Mouse (Mus musculus) layer of hippocampus, adult 11-12 months (tissue): ENCODE measurements around the gene Tbxa2r.

ENCODE experiments used
- DNase-seq: peaks from one replicate; pipeline ENCODE4 v3.0.0; 2022; ENCODE audit warnings: low spot score

Gene Tbxa2r

DNA sequence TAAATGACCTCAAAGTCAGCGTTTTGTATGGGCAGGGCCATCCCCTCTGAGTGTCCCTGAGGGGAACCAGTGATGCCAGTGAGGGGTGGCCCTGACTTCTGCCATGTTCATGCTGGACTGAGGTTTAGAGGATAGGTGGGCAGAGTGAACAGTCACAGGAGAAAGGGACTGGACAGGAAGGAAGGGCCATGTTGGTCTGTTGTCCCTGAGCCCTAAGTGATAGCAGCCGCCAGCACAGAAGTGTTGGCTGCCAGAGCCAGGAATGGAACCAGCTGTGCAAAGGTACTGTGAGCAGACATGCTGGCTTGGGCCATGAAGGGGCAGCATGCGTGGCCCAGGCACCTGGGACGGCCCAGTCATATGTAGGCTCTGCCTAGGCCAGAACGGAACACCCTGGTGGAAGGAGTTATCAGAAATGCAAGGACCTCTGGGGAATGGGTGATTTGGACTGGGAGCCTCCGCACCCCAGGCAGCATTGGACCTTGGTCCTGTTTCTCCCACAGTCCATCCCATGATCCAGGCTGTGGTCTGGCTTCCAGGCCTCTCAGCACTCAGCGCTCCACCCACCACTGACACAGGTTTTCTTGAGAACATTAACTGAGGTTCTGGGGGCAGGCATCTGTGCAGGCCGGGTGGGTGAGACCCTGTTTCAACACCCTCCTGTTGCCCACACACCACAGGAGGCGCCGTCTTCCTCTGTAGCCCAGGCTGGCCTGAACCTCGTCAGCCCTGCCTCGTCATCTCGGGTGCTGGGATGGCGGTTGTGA is 28.8 kb upstream of the Tbxa2r start:
- no peak for DNase-seq

DNA sequence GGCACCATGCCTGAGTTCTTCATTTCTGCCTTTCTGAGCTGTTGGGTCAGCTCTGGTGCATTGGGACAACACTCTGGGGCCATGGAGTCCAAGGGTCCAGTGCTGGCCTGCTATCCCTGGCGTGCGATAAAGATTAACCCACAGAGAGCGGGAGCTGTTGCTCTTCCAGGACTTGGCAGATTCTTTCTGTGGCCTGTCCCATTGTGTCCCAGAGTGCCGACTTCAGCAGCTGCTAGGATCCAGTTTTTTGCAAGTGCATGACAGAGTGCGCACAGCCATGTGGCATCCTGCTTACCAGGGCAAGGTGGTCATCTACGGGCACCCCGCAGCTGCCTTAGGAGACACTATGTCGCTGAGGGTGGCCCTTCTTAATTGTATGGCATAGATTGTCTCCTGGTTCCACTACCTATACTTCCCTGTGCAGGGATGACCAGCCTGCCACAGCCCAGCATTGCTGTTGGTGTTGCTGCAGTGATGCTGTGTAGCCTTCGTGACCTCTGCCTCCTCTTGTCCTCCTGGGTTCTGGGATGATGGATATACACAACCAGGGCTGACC is 28.1 kb upstream of the Tbxa2r start:
- DNase-seq, result no peak

DNA sequence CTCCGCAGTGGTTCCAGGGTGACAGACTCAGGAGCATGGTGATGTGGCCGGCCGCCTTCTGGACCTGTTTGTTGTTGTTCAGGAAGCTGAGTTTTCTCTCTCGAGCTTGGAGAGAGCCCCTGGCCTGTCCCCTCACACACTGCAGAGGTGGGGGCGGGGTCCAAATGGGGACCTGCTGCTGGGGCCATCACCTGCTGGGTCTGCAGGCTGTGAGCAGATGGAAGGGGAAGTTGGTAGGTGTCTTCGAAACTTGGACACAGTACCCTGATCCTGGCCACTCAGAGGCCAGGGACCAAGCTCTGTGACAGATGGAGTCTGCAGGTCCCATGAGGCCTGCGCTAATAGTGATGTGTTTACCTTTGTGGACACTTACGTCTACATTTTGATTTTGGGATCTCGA is 27.2 kb upstream of the Tbxa2r start:
- DNase-seq, result no peak

DNA sequence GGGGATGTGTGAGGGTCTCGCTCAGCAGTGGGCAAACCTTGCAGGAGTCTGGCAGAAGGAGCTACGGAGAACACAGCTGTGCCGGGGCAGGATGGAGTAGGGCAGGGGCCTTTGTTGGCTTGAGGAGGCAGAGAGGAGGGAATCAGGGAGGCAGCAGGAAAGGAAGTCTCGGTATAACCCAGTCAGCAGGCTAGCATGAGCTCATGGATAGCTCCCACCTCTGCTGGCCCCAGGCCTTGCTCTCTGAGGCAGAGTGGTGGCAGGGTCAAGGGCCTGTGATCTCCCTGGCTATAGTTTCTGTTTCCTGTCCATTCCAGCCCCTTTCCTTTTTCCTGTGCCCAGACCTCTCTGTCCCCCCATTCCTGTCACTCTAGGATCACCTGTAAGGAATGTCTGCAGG is 26.2 kb upstream of the Tbxa2r start:
- no peak for DNase-seq

GRCm38 (mm10) chr10:81302781-81303218 is 25.7 kb upstream of the Tbxa2r start:
- peak; percentile 63 for DNase-seq

- DNase-seq, result no peak
Observed at GRCm38 (mm10) chr10:81303258-81303657, 25.3 kb upstream of the Tbxa2r start.

GRCm38 (mm10) chr10:81303761-81304160 is 24.8 kb upstream of the Tbxa2r start:
- DNase-seq, result no peak

- peak; percentile 56 for DNase-seq
Observed at GRCm38 (mm10) chr10:81304597-81305238, 23.8 kb upstream of the Tbxa2r start.

- DNase-seq, result no peak
Observed at GRCm38 (mm10) chr10:81305663-81306062, 22.9 kb upstream of the Tbxa2r start.

- no peak for DNase-seq
Observed at GRCm38 (mm10) chr10:81306173-81306668, 22.3 kb upstream of the Tbxa2r start.

GRCm38 (mm10) chr10:81306837-81307682 is 21.5 kb upstream of the Tbxa2r start:
- no peak for DNase-seq

DNA sequence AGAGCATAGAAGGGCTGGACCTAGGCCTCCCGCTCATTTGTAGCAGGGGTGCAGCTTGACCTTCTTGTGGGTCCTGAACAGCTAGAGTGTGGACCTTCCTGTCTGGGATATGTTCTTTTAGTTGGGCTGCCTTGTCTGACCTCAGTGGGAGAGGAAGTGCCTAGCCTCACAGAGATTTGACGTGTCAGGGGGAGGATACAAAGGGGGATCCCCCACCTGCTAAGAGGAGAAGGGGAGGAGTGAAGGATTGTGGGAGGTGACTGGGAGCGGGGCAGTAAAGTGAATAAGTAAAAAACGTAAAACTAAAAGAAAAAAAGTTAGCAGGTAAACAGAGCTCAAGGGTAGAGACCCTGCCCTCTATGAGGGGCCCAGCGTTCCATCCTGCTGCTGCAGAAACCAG is 19.0 kb upstream of the Tbxa2r start:
- DNase-seq, result no peak

- DNase-seq, result no peak
Observed at GRCm38 (mm10) chr10:81313581-81313980, 14.9 kb upstream of the Tbxa2r start.

DNA sequence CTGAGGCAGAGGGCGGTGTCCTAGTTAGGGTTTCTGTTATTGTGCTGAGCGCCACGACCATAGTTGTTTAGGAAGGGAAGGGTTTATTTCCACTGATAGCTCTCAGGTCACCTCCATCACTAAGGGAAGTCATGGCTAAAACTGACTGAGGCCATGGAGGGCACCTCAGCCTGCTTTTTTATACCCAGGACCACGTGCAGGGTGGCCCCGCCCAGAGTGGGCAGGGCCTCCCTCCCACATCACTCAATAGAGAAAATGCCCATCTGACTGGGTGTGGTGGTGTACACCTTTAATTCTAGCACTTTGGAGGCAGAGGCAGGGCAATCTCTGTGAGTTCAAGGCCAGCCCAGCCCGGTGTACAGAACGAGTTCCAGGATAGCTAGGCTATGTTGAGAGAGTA is 14.3 kb upstream of the Tbxa2r start:
- no peak for DNase-seq

- no peak for DNase-seq
Observed at GRCm38 (mm10) chr10:81315587-81315986, 12.9 kb upstream of the Tbxa2r start.

GRCm38 (mm10) chr10:81316338-81317060 is 12.0 kb upstream of the Tbxa2r start:
- DNase-seq, result no peak

- no peak for DNase-seq
Observed at GRCm38 (mm10) chr10:81317273-81317672, 11.3 kb upstream of the Tbxa2r start.

DNA sequence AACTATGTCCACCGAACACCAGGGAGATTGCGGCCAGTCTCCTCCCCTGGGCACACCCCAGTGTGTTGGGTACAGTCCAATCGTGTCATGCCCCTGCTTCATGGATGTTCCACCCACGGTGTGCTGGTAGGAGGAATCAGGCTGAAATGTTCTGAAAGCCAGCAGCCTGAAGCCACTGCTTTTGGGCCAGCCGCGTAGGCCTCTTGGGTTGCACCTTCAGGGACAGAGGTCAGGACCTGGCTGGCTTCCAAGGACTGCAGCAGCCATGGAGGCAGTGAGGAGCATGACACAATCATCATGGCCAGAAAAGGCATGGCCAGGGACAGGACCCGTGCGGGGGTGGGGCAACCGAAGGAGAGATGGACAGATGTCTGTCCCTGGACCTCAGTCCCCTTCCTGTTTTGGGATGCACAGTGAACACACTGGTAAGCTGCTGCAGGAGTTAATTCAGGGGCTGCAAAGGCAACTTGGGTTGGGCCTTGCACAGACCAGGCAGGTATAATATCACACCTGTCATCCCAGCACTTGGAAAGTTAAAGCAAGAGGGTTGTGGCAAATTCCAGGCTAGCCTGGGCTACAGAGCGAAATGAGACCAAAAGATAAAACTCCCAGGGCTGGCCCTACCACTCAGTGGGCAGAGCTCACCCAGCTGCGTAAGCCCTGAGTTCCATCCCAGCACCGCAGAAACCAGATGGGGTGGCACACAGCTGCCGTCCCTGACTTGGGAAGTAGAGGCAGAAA is 9.8 kb upstream of the Tbxa2r start:
- no peak for DNase-seq

GRCm38 (mm10) chr10:81319330-81319699 is 9.2 kb upstream of the Tbxa2r start:
- no peak for DNase-seq

DNA sequence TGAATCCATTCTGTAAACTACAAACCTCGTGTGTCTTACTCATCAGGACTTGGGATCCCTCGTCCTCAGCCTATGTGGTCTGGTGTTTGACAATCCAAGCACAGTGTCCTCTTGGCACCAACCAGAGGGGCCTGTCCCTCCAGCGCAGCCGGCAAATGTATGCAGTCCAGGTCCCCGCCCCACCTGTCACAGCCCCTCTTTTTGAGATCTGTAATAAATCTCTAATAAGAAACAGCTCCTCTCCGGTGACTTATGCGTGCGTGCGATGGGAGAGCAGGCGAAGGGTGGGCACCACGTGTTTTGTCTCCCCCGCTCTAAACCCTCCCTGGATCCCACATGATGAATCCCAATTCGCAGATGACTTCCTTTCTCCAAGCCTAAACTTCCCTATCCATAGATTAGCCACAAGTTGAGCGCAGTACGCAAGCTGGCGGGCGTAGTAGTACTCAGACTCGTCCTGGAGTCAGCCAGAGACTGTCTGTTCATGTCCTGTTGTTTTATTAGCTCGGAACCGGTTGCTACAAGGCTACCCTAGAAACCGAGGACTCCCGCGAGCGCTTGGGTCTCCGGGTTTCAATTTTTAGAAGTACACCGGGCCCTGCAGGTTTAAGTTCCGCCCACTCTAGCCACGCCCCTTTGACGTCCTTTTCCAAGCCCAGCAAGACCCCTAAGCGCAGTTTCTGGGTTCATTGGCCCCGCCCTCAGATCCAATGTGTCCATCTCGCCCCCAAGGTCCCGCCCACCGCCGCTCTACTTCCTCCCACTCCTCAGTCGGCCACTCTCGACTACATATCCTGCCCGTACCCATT is 8.6 kb upstream of the Tbxa2r start:
- no peak for DNase-seq
